Mouse (Mus musculus) colon, adult 2 months (tissue): ENCODE results near the gene Cd38. TPM values are rescaled to one million over a fixed set of nuclear protein-coding genes. Genes with fewer than 3 reads are reported as not detected.

Source experiments
- polyA plus RNA-seq: library from polyadenylated mRNA; depleted of rRNA; stranded (reverse); fragments of >200 nt; gene quantifications from 2 replicates; pipeline ENCODE4 v1.2.3, GENCODE M21; 2012; rRNA removed

The Cd38 gene
- polyA plus RNA-seq, result 43.6 and 71.8 TPM in 2 replicates

GRCm38 (mm10) chr5:43868253-43868652, at the start of gene Cd38:
Gene Cd38, plus strand, starts transcription at chr5:43868553.

GRCm38 (mm10) chr5:43818695-43819094, 49.7 kb upstream of the Cd38 start, which contains the start of gene Bst1:
Gene Bst1, plus strand, starts transcription at chr5:43818885.

GRCm38 (mm10) chr5:43821538-43821937, 46.8 kb upstream of the Cd38 start, which contains the start of gene Fbxl5:
Gene Fbxl5, minus strand, starts transcription at chr5:43821638.

GRCm38 (mm10) chr5:43912844-43913243, 44.5 kb downstream of the Cd38 start, which contains the start of gene Gm7879:
Gene Gm7879, plus strand, starts transcription at chr5:43913144.

Other genes with a start within 250 kb of the Cd38 start
- gene Cc2d2a, start 206.2 kb upstream of the Cd38 start, polyA plus RNA-seq, result 1.9 TPM in 2 replicates
- gene Bst1, start 49.7 kb upstream of the Cd38 start, polyA plus RNA-seq, result 0.47 and 0.82 TPM in 2 replicates
- 13.2 and 14.9 TPM in 2 replicates for gene Fbxl5, start 46.9 kb upstream of the Cd38 start, polyA plus RNA-seq
- gene Gm7879, start 44.6 kb downstream of the Cd38 start, polyA plus RNA-seq, result 0.42 and 0.49 TPM in 2 replicates
- gene Fgfbp1, start 113.2 kb downstream of the Cd38 start, polyA plus RNA-seq, result 36.3 and 43.2 TPM in 2 replicates
- 30.5 and 31.2 TPM in 2 replicates for gene Prom1, start 233.5 kb downstream of the Cd38 start, polyA plus RNA-seq